Mouse (Mus musculus) left cerebral cortex, adult 9 months (tissue): ENCODE results near the gene Fam129b.

Source experiments
- DNase-seq, 2 experiments: peaks; one replicate each; pipeline ENCODE4 v3.0.0; 2022; ENCODE audit warnings: low spot score in 2 of 2

The Fam129b gene

DNA sequence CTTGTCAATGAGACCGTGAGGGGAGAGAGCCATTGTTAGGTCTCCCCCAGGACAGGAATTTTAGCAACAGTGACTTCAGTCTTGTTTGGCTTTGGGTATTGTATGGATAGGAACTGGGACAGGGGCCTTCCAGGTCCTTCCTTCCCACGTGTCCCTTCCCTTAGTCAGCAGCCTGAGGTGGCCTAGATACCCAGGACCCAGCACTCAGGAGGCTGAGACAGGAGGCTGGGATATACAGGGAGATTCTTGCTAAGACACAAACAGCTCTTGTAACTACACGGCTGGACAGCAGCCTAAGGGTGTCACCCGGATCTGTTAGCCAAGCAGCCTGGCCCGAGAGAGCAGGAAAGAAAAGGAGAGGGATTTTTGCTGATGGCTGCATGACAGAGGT is 16.3 kb upstream of the Fam129b start:
- DNase-seq, result no peak

DNA sequence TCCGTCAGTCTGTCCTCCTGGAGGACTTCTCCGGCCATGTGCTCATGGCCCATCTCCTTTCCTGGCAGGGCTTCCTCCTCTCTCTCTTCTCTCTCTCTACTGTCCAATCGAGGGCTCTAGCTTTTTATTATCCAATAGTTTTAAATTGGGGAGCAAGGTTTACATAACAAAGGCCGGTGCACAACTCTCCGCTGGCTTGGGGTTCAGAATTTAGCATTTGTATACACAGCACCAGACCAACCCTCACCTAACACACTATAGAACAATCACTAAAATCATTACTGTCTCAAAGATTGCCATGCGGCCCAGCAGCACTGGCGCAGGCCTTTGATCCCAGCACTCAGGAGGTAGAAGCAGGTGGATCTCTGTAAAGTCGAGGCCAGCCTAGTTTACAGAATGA is 15.1 kb upstream of the Fam129b start:
- DNase-seq, result no peak

DNA sequence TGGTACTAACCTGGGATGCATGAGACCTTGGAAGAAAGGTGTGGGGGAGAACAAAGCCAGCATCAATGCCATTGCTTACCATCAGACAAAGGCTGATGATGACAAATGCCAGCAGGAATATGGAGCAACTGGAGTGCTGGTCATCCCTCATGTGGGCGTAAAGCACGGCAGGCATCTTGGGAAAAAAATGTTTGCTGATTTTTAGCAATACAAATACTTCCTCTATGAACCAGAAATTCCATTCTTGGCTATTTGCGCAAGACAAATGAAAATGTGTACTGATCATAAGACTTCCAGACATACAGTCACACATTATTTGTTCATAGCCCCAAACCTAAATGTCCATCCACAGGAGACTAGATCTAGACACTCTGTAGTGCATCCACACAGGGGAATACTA is 12.6 kb upstream of the Fam129b start:
- no peak for DNase-seq

DNA sequence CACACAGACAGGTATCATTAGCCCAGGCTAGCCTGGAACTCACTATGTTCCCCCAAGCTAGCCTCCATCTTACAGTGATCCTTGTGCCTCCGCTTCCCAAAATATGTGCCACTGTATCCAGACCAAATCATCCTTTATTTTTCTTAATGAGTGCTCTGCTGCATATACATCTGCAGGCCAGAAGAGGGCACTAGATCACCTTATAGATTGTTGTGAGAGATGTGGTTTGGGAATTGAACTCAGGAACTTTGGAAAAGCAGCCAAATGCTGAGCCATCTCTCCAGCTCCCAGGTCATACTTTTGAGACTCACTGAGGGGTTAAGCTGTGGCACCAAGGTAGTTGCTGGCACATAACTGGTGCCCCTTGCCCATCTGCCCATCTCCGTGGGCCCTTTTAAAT is 11.2 kb upstream of the Fam129b start:
- DNase-seq, result no peak

DNA sequence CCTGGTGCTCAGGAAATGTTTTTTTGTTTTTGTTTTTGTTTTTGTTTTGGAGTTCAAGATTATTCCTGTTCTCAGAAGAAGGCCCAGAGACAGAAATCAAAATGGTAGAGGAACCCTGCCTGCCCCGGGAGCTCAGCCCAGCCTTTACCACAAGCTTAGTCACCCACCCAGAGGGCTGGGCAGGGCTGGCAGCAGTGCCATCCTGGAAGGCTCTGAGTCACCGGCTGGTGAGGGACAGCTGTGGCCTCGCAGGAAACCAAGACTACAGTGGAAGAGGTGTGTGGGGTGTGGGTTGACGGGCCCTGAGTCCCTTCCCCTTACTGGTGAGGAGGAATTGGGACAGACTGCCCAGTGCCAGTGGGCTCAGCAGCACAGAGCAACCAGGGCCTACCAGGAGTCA is 8.6 kb upstream of the Fam129b start:
- DNase-seq, result no peak

DNA sequence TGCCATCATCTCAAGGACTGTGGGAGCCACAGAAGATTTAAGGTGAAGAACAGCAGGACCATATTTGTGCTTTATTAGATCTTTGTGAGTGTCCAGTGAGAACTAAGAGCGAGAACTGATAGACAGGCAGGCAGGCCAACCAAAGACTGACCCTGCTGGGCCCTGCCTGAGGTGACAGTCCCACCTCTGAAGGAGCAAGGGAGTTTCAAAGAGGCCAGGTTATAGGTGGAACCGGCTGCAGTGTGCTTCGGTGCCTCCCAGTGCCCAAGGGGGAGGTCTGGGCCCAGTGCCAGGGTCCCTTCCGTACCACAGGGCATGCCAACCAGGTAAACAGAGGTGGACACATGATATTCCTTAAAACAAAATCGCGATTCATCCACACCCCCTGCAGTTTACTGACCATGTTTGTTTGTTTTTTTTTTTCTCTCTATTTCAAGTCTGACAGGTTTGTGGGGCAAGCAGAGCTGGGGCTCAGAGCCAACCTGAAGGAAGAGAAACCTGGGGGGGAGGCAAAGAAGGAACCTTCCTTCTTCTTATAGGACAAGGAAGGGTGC is 6.1 kb upstream of the Fam129b start:
- DNase-seq, result no peak

DNA sequence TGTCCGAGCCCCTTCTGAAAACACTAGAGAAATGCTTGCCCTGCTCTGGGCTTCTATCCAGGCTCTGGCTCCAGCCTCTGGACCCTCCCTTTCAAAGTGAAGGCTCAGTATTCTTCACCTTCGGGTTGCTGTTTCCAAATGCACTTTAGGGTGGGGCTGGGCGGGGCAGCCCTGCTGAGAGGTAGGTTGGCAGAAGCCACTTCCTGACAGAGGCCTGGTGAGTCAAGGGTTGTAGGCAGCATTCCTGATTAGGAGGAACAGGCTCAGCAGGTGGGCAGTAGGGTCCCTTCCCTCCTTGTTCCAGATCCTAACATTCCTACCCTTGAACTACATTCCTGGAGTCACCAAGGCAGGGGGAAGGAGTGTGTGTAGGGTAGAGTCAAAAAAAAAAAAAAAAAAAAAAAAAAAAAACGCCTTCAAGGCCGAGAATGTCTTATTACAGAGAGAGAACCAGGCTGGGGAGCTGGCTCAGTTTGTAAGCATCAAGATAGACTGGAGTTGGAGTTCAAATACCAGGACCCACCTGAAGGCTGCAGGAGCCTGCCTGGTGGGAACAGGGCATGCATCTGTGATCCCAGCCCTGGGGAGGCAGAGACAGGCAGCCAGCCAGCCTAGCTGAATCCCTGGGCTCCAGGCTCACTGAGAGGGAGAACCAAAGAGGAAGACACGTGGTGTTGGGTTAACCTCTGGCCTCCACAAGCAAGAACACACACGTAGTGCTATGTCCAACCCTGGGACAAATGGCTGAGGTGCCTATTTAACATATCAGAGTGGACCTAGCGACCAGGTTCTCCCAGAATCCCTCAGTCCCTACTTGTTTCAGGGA is 5.4 kb upstream of the Fam129b start:
- DNase-seq, result no peak

DNA sequence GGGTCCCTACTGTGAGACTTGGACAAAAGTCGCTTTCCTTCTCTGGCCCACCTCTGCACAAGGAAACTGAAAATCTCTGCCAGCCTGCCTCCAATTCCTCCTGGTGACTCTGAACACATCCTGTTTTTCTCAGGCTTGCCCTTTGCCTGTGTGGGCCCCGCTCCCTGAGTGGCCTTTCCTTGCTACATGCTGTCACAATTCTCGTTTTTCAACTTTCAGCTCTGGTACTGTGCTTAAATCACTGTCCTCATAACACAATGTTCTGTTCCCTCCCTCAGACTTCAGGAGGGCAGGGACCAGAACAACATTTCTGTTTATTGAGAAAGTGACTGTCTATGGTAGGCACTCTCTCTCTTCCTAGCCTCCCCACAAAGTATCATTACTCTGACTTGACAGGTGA is 1.8 kb upstream of the Fam129b start:
- DNase-seq, result no peak

DNA sequence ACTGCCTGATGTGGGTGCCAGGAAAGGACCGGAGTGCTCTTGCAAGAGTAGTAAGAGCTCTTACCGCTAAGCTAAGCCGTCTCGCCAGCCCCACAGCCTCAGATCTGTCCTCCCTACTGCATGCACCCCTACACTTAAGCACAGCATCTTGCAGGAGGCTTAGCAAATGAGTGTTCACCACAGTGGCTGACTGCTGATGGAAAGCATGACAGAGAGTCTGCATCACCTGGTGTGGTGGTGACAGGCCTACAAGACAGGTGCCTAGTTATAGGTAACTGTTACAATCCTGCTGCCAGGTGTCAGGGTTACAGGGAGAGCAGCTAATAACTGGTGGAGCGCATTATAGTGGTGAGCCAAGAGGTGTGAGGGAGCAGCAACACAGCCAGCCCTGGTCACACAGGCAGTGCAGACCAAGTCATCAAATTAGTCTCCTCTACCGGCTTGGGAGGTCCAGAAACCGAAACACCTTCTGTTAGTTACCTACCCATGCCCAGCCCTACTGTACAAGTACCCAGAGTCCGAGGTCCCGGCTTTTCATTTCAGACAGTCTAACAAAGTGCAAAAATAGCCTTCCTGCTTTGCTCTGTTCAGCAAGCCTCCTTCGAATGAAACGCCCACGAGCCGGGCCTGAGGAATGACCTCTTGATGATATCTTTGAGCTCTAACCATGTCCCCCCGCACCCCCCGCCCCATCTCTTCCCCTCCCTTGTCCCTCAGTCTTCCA is 801 bp upstream of the Fam129b start:
- no peak for DNase-seq

DNA sequence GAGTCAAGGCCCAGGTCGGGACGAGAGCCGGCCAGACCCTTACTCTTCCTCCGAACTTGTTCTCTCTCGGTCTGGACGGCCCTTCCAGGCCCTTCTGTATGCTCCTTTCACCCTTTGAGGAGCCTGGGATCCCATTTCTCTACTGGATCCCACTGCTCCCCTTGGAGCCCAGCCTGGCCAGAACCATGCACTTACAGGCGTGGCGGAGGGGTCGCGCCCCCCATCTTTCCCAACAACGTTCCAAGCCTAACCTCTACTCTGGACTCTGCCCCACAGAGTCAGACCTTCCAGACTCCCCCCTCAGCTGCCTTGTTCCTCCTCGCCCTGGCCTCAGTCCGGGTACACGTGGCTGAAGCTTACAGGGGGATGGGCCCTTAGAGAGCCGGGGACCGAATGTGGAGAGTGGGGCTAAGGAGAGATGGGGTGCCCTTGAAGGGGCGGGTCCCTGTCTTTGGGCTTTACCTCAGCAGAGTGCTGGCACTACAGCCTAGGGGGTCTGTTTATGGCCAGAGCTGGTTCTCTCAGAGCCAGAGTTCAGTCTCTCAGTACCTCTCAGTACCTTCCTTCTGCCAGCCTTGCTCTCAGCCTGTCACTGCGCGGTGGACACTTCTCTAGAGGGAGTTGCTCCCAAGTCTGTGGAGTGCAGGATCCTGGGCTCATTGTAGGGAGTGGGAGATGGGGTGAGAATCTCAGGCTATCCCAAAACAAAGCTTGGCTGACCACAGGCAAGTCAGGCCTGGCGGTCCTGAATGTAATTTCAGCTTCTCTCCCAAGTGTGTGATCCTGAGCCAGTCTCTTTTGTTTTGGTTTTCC is 782 bp downstream of the Fam129b start:
- no peak for DNase-seq

DNA sequence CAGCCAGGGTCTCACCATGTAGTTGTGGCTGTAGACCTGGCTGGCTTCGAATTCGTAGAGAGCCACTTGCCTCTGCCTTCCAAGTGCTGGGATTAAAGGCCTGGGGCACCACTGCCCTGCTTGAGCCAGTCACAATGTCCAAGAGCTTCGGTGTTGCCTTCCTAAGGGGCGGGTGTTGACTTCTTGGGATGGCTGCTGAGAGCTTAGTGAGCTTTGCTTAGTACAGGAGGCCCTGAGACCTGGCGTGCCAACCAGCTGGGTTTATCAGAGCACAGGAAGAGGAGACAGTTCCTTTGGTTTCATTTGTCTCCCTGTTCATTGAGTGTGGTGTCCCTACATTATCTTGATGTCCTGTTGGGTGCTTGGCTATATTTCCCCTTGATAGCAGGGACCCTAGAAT is 1.4 kb downstream of the Fam129b start:
- no peak for DNase-seq

DNA sequence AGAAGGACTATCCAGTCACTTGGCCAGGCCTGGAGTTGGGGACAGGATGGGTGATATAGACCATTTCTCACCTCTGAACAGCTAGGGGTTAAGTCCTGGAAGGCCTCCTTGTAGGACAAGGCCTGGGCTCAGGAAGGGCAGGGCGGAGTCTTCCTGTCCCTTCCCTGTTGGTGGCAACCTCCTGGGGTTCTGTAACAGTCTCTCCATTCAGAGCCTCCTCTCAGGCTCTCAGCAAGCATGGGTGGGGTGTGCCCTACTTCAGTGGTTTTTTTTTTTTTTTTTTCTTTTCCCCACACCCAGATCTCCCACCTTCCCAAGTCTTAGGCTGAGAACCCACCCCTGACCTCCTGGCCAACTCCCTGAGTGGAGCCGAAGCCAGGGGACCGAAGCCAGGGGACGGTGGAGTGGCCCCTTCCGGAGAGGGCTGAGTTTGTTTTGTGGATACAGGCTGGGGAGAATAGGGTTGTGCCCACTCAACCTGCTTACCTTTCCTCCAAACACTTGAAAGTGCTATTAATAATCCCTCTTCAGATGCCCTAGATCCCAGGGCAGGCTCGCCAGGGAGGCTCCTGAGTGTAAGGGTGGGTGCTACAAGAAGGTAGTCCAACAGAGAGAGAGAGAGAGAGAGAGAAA is 2.0 kb downstream of the Fam129b start:
- DNase-seq, result no peak

DNA sequence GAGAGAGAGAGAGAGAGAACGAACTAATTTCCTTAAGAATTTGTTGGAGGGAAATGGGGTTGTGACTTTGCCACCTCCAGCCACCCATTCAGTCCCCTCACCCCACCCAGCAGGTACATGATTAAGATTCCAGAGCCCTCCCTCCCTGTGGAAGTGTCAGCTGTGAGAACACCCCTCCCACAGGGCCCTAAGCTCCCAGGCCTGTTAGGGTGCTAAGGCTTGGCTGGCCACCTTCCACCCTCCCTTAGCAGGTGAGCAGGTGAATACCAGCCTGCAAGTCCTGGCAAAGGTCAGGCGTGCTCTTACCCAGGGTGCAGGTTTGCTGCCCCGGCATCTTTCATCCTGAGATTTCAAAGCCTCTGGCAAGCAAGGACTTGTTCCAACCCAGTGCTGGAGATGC is 2.5 kb downstream of the Fam129b start:
- no peak for DNase-seq

DNA sequence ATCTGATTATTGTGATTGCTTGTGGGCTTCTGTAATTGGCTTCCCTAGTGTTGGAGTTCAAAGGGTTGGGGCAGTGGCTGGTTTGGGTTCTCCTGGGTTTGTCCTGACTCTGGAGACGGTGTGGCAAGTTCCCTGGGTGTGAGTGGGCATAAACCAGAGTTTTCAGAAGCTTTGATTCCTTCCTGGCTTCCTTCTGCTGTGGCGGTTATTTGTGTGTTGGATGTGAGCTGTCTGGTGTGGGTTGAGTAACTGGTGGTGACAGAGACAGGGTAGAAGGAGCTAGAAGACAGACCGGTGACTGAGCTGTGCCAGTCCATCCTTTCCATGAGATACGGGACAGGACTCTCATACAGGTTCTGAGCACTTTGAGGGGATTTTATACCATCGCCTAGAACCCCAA is 3.7 kb downstream of the Fam129b start:
- no peak for DNase-seq

DNA sequence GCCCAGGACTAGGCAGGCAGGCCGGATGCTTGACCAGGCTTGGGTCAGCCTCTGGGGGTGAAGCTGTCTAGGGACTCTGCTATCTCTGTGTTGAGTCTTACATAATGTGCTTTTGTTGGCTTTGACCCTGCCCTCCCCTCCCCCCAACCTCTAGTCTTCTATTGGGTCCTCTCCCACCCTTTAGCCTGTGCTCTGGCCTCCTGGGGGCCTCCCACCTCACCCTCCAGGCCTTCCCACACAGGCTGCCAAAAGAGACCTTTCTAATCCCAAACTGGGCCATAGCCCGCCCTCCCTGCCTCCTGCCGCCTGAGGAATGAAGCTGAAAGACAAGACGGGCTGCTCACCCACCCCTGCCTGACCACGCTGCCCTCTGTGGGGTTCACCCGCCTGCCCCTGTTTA is 5.1 kb downstream of the Fam129b start:
- no peak for DNase-seq

DNA sequence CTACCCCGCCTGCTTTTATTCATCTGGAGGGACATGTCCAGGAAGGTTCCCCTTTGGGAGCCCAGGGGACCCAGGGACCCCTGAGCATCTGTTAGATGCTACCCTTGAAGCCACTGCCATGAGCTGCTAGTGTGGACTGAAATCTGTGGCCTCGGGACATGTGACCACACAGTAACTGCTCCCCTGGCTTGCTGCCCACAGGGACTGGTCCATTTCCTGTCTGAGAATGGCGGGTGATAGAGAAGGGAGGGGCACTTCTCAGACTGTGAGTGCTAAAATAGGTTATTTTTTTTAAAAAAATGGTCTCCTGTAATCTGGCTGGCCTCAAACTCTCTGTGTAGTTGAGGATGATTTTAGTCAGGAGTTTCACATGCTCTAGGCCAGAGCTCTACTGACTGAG is 5.8 kb downstream of the Fam129b start:
- peak in 1 of 2 experiments; percentile 64 for DNase-seq

DNA sequence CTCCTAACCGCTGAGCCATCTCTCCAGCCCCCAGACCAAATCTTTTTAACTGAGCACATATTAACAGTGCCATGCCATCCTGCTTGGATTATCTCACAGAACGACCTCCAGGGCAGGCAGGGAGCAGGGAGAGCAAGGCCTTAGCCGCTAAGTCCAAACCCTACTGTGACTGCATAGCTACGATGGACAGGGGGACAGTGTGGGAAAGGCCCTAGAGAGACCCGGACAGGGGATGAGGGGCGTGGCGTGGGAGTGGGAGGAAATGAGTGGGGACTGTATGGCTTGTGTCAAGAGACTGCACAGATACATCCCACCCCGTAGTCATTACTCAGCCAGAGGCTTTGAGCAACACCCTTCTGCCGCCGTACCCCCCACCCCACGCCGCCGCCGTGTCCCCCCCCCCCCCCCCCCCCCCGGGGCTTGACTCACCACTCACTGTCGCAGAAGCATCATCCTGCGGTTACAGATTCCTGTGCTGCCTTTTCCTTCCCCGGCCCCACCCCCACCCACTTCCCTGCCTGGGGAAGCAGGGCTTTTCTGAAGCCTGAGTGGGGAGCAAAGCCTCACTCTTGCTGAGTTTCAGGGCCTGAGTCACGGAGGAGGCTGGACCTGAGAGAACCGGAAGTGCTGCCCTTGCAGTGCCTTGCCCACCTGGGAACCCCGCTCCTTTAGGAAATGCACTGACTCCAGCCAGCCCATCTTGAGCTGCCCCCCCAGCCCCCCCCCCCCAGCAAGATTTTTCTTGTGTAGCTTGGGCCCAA is 6.5 kb downstream of the Fam129b start:
- DNase-seq, result no peak

DNA sequence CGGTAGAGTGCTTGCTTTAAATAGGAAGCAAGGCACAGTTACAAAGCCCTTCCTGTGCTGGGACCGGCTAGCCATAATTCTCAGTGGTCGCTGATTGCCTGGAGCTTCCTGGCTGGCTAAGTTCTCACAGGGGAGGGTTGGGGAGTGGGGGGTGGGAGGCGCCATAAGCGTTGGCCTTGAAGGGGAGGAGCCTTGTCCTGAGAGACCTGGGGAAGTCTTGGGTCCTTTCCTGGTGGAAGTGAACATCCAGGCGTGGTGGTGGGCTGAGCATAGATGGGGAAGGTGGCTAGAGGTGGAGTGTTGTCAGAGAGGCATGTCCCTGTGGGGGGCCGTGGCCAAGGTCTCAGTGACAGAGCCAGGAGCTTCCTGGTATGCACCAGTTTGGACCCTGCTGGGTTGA is 8.8 kb downstream of the Fam129b start:
- no peak for DNase-seq

DNA sequence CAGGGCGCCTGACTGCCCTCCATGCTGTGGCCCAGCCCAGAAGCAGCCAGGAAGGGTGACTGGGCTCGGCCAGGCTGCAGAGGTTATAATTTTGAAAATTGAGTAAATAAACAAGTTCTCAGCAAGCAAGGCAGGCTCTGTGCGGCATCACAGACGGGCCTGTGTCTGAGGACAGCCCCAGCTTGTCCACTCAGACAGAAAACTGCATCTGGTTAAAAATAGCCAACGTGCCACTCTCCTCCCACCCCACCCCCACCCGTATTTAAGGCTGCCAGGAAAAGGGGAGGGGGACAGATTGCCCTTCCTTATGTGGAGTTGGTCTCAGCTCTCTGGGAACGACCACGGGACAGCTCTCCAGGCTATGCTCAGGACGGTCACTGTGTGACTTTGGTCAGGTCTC is 12.1 kb downstream of the Fam129b start:
- no peak for DNase-seq

DNA sequence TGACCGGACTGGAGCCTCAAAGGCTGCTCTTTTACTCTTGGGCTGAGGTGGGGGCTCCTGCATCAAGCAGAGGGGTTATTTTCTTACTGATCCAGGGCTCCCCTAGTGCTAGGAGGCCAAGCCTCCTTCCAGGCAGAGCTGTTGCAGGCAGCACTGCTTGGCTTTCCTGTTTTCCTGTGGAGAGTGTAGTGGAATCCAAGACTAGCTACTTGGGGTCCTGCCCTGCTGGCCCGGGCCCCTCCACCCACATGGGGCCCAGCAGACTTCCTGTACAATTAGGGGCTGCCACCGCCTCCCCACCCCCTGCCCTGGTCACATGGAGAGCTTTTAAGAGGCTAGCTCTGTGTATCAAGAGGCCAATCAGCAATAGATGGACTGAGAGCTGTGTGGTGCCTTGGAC is 12.6 kb downstream of the Fam129b start:
- no peak for DNase-seq

DNA sequence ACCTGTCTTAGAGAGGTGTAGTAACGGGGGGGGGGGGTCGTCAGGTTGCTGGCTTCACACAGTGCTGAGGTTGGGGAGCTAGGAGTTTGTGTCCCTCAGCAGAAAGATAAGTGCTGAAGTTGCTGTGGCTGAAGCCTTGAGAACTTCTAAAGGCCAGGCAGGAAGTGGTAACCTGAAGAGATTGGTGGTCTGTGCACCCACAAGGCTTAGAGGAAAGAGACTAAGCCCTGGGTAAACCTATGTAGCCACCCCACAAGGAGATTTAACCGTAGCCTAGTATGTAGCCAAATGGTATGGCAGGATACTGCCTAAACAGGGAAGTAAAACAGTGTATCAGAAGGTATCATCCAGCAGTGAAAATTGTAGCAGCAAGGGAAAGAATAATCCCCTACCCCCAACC is 14.4 kb downstream of the Fam129b start:
- DNase-seq, result no peak
